Mouse (Mus musculus) granulocyte monocyte progenitor cell, adult 5-6 weeks (primary cell): ENCODE data around the gene Emx2. TPM values are rescaled to one million over a fixed set of nuclear protein-coding genes. Genes with fewer than 3 reads are reported as not detected.

Source experiments
- ATAC-seq: replicated peaks from 2 replicates; pipeline ENCODE4 v1.8.0; 2016; ENCODE audit warnings: mild to moderate bottlenecking, moderate TSS enrichment, inconsistent platforms; ENCODE audit not compliant: poor library complexity, severe bottlenecking
- total RNA-seq, 2 experiments: library from RNA; stranded (forward) in 1 of 2; stranded (reverse) in 1 of 2; fragments of 200-712, 200-1000 nt in 1 of 2; fragments of >200 nt in 1 of 2; fragmentation: Nextera tagmentation in 1 of 2; gene quantifications; 2 replicates each; pipeline ENCODE4 v1.2.3; 2014 to 2017

The Emx2 gene
- not detected in 2 replicates for total RNA-seq (2014; fragmentation: Nextera tagmentation)
- not detected in 2 replicates for total RNA-seq (2017)

- peak; percentile 28; the same call in 1 of the 2 replicates for ATAC-seq
These were observed at the start of gene Emx2 for GRCm38 (mm10) chr19:59457951-59458742. Emx2 (plus strand) TSS chr19:59458372.

- ATAC-seq: no peak
These were observed 44.0 kb upstream of the Emx2 start for GRCm38 (mm10) chr19:59414128-59414527.

- ATAC-seq: peak; percentile 95
These were observed 40.1 kb upstream of the Emx2 start for GRCm38 (mm10) chr19:59418024-59418423.

GRCm38 (mm10) chr19:59418671-59419070 is 39.5 kb upstream of the Emx2 start:
- ATAC-seq: no peak

- ATAC-seq: no peak
These were observed 35.8 kb upstream of the Emx2 start for GRCm38 (mm10) chr19:59422393-59422792.

- ATAC-seq: no peak
These were observed 34.5 kb upstream of the Emx2 start for GRCm38 (mm10) chr19:59423685-59424084.

GRCm38 (mm10) chr19:59424975-59425374 is 33.2 kb upstream of the Emx2 start:
- no peak for ATAC-seq

- ATAC-seq: no peak
These were observed 25.9 kb upstream of the Emx2 start for GRCm38 (mm10) chr19:59432286-59432685.

GRCm38 (mm10) chr19:59450561-59451135 is 7.5 kb upstream of the Emx2 start:
- no peak for ATAC-seq

GRCm38 (mm10) chr19:59451441-59451951 is 6.7 kb upstream of the Emx2 start:
- 0 out of 2 replicates have a peak, but pooled peaks have one; percentile 16 for ATAC-seq

GRCm38 (mm10) chr19:59452321-59452720 is 5.9 kb upstream of the Emx2 start:
- no peak for ATAC-seq

- no peak for ATAC-seq
These were observed 4.6 kb upstream of the Emx2 start for GRCm38 (mm10) chr19:59453591-59453990.

- ATAC-seq: peak; percentile 71
These were observed 4.0 kb upstream of the Emx2 start for GRCm38 (mm10) chr19:59454196-59454595.

- ATAC-seq: no peak
These were observed 2.5 kb upstream of the Emx2 start for GRCm38 (mm10) chr19:59455671-59456070.

- no peak for ATAC-seq
These were observed 894 bp upstream of the Emx2 start for GRCm38 (mm10) chr19:59457011-59457945.

GRCm38 (mm10) chr19:59458743-59459135 is 567 bp downstream of the Emx2 start:
- ATAC-seq: no peak

- peak; percentile 15; the same call in 1 of the 2 replicates for ATAC-seq
These were observed 1.1 kb downstream of the Emx2 start for GRCm38 (mm10) chr19:59459158-59459781.

GRCm38 (mm10) chr19:59459811-59460241 is 1.7 kb downstream of the Emx2 start:
- ATAC-seq: no peak

- peak; percentile 34; the same call in 1 of the 2 replicates for ATAC-seq
These were observed 2.4 kb downstream of the Emx2 start for GRCm38 (mm10) chr19:59460328-59461115.
